Mouse (Mus musculus) G1E (cell line): ENCODE data around the gene Nrxn3. TPM values are rescaled to one million over a fixed set of nuclear protein-coding genes. Genes with fewer than 3 reads are reported as not detected.

Experiments
- ATAC-seq: 2 replicates; pipeline ENCODE4 v1.8.0; 2016; ENCODE audit warnings: mild to moderate bottlenecking; ENCODE audit not compliant: insufficient number of reproducible peaks, poor library complexity, low FRiP score, severe bottlenecking; ENCODE audit errors: extremely low read depth
- DNase-seq: peaks from one replicate; pipeline ENCODE4 v3.0.0; 2012; ENCODE audit warnings: low spot score
- H3K27me3 ChIP-seq: 2 replicates; pipeline ENCODE4 v1.6.1; 2012; ENCODE audit warnings: mild to moderate bottlenecking, low read length, inconsistent platforms; ENCODE audit not compliant: insufficient read depth
- H3K36me3 ChIP-seq: replicated peaks from 2 replicates; pipeline ENCODE3; 2012; ENCODE audit warnings: mild to moderate bottlenecking, inconsistent platforms
- H3K4me1 ChIP-seq: 2 replicates; pipeline ENCODE4 v1.6.1; 2012; ENCODE audit warnings: low read depth, low read length, inconsistent platforms, mixed read lengths; ENCODE audit not compliant: insufficient read depth
- H3K4me3 ChIP-seq: 2 replicates; pipeline ENCODE4 v1.5.1; 2012; ENCODE audit warnings: low read depth, mild to moderate bottlenecking, inconsistent platforms, low read length, moderate library complexity, mixed read lengths
- H3K9me3 ChIP-seq: replicated peaks from 2 replicates; pipeline ENCODE4 v1.6.1; 2012; ENCODE audit warnings: inconsistent platforms
- CTCF ChIP-seq: IDR thresholded peaks from 2 replicates; pipeline ENCODE4 v1.5.1; 2012; ENCODE audit warnings: low read depth, low read length, inconsistent platforms, mixed read lengths
- GATA1 ChIP-seq: IDR thresholded peaks from 2 replicates; pipeline ENCODE4 v1.6.1; 2012; ENCODE audit warnings: borderline replicate concordance, low read length, inconsistent platforms, mixed read lengths
- GATA2 ChIP-seq: IDR thresholded peaks from 2 replicates; pipeline ENCODE4 v1.6.1; 2012; ENCODE audit warnings: low read depth, low read length, inconsistent platforms, borderline replicate concordance
- POLR2AphosphoS5 ChIP-seq: IDR thresholded peaks from 2 replicates; pipeline ENCODE4 v1.6.1; 2012; ENCODE audit warnings: low read depth, low read length, inconsistent platforms; ENCODE audit not compliant: insufficient replicate concordance
- TAL1 ChIP-seq: conservative IDR thresholded peaks from 2 replicates; pipeline ENCODE4 v1.6.1; 2012; ENCODE audit warnings: low read depth, low read length, inconsistent platforms, mixed read lengths
- polyA plus RNA-seq: library from polyadenylated mRNA; stranded (reverse); fragments of >175 nt; gene quantifications from 2 replicates; pipeline ENCODE4 v1.2.3, GENCODE M21; 2012
- total RNA-seq, 2 experiments: library from RNA; stranded (forward) in 1 of 2; stranded (reverse) in 1 of 2; fragments of 200-1000 nt in 1 of 2; fragments of >200 nt in 1 of 2; fragmentation: Nextera tagmentation in 1 of 2; gene quantifications; 2 replicates each; pipeline ENCODE4 v1.2.3; 2014 to 2017

The Nrxn3 gene
- total and polyA plus RNA-seq, 3 experiments, result 0.22 TPM; not detected in 2

GRCm38 (mm10) chr12:88800990-88801655 is 78.4 kb downstream of the Nrxn3 start:
- DNase-seq, result no peak
- ATAC-seq, result no peak
- Histone ChIP-seq H3K27me3 (no peaks in the 10 kb centered on the region), H3K36me3 (no peaks in the 10 kb centered on the region), H3K4me3 (no peak overlapping the region), H3K4me1 (no peaks in the 10 kb centered on the region), H3K9me3 (no peaks in the 10 kb centered on the region)
- TF ChIP-seq GATA2, result no peak
- no peak for TF ChIP-seq POLR2AphosphoS5
- no peak for TF ChIP-seq CTCF
- TF ChIP-seq GATA1, result no peak
- no peak for TF ChIP-seq TAL1

GRCm38 (mm10) chr12:88801656-88802007 is 79.0 kb downstream of the Nrxn3 start:
- DNase-seq, result no peak
- no peak for ATAC-seq
- Histone ChIP-seq H3K9me3 (no peaks in the 10 kb centered on the region), H3K36me3 (no peaks in the 10 kb centered on the region), H3K4me1 (no peaks in the 10 kb centered on the region), H3K27me3 (no peaks in the 10 kb centered on the region), H3K4me3 (no peak overlapping the region)
- no peak for TF ChIP-seq TAL1
- TF ChIP-seq GATA2, result no peak

GRCm38 (mm10) chr12:88808947-88809346 is 86.3 kb downstream of the Nrxn3 start:
- H3K4me3 ChIP-seq, result no peak overlapping the region
- H3K36me3 ChIP-seq, result no peaks in the 10 kb centered on the region
- no peaks in the 10 kb centered on the region for H3K4me1 ChIP-seq
- no peaks in the 10 kb centered on the region for H3K27me3 ChIP-seq
- DNase-seq, result no peak
- no peaks in the 10 kb centered on the region for H3K9me3 ChIP-seq
- ATAC-seq, result no peak
- no peak for TF ChIP-seq GATA1
- no peak for TF ChIP-seq POLR2AphosphoS5
- no peak for TF ChIP-seq GATA2
- TF ChIP-seq TAL1, result no peak
- no peak for TF ChIP-seq CTCF

GRCm38 (mm10) chr12:88812173-88812572 is 89.5 kb downstream of the Nrxn3 start:
- H3K4me1 ChIP-seq, result no peaks in the 10 kb centered on the region
- no peaks in the 10 kb centered on the region for H3K27me3 ChIP-seq
- H3K36me3 ChIP-seq, result no peaks in the 10 kb centered on the region
- no peak for TF ChIP-seq TAL1
- no peak for TF ChIP-seq CTCF
- no peak for TF ChIP-seq GATA2
- TF ChIP-seq POLR2AphosphoS5, result no peak
- TF ChIP-seq GATA1, result no peak
- no peaks in the 10 kb centered on the region for H3K9me3 ChIP-seq
- no peak for ATAC-seq
- DNase-seq, result no peak
- no peak overlapping the region for H3K4me3 ChIP-seq

- no peaks in the 10 kb centered on the region; the same call in 1 of the 2 replicates for H3K27me3 ChIP-seq
- H3K9me3 ChIP-seq, result no peaks in the 10 kb centered on the region
- no peaks in the 10 kb centered on the region for H3K4me1 ChIP-seq
- no peaks in the 10 kb centered on the region for H3K36me3 ChIP-seq
- TF ChIP-seq CTCF, result no peak
- TF ChIP-seq GATA2, result no peak
- no peak for TF ChIP-seq GATA1
- no peak for TF ChIP-seq TAL1
- no peak for TF ChIP-seq POLR2AphosphoS5
- DNase-seq, result no peak
- ATAC-seq, result no peak
- H3K4me3 ChIP-seq, result no peak overlapping the region
Observed at GRCm38 (mm10) chr12:88816865-88817264, 94.2 kb downstream of the Nrxn3 start.

- Histone ChIP-seq H3K9me3 (no peaks in the 10 kb centered on the region), H3K27me3 (no peaks in the 10 kb centered on the region; the same call in 1 of the 2 replicates), H3K36me3 (no peaks in the 10 kb centered on the region), H3K4me3 (no peak overlapping the region), H3K4me1 (no peaks in the 10 kb centered on the region)
- DNase-seq (no peak), ATAC-seq (no peak)
- TF ChIP-seq GATA2 (no peak), TAL1 (no peak), CTCF (no peak), GATA1 (no peak), POLR2AphosphoS5 (no peak)
Observed at GRCm38 (mm10) chr12:88818622-88819334, 96.1 kb downstream of the Nrxn3 start.
